Mouse (Mus musculus) heart, postnatal 4 days (tissue): ENCODE measurements around the gene Ajm1. TPM values are rescaled to one million over a fixed set of nuclear protein-coding genes. Genes with fewer than 3 reads are reported as not detected.
A peak's percentile ranks its signal among the peaks of the same experiment; 100 is the strongest.
"Not testable (repeated sequence)": the region's sequence is repeated elsewhere in the genome, so short reads cannot be mapped to it uniquely, and the experiment has no call there.

Source experiments
- DNase-seq: peaks from one replicate; pipeline ENCODE4 v3.0.0; 2021
- total RNA-seq, 2 experiments: library from RNA; stranded (reverse); gene quantifications; 2 replicates each; pipeline ENCODE4 v1.2.3; 2021

Gene Ajm1
- total RNA-seq, 2 experiments from 2014 or later, result 0.14 to 0.41 TPM

- DNase-seq, result no peak
Measured at GRCm38 (mm10) chr2:25565741-25566140, 15.8 kb downstream of the Ajm1 start.

- DNase-seq, result no peak
Measured at GRCm38 (mm10) chr2:25561946-25562345, 19.6 kb downstream of the Ajm1 start.

- no peak for DNase-seq
Measured at GRCm38 (mm10) chr2:25560551-25560950, 21.0 kb downstream of the Ajm1 start.

- no peak for DNase-seq
Measured at GRCm38 (mm10) chr2:25558774-25559173, 22.8 kb downstream of the Ajm1 start.

- no peak for DNase-seq
Measured at GRCm38 (mm10) chr2:25557964-25558360, 23.6 kb downstream of the Ajm1 start.

- peak; percentile 97 for DNase-seq
Measured at GRCm38 (mm10) chr2:25557221-25557963, 24.2 kb downstream of the Ajm1 start, which contains the start of gene Edf1. TSS of gene Edf1 (plus strand) at chr2:25557847.

GRCm38 (mm10) chr2:25556296-25556695, 25.3 kb downstream of the Ajm1 start:
- DNase-seq, result no peak

- not testable (repeated sequence) for DNase-seq
Measured at GRCm38 (mm10) chr2:25555479-25555878, 26.1 kb downstream of the Ajm1 start.

GRCm38 (mm10) chr2:25553171-25553786, 28.3 kb downstream of the Ajm1 start:
- DNase-seq, result not testable (repeated sequence)

GRCm38 (mm10) chr2:25551186-25551585, 30.4 kb downstream of the Ajm1 start:
- DNase-seq, result peak; percentile 68

- no peak for DNase-seq
Measured at GRCm38 (mm10) chr2:25549021-25549991, 32.3 kb downstream of the Ajm1 start.

- peak; percentile 99 for DNase-seq
Measured at GRCm38 (mm10) chr2:25546811-25547491, 34.6 kb downstream of the Ajm1 start, which contains the start of gene Traf2. TSS of gene Traf2 (minus strand) at chr2:25546940.

- DNase-seq, result peak; percentile 86
Measured at GRCm38 (mm10) chr2:25545996-25546810, 35.4 kb downstream of the Ajm1 start.

- DNase-seq, result no peak
Measured at GRCm38 (mm10) chr2:25541644-25542367, 39.8 kb downstream of the Ajm1 start.

- no peak for DNase-seq
Measured at GRCm38 (mm10) chr2:25540541-25540948, 41.0 kb downstream of the Ajm1 start.

- no peak for DNase-seq
Measured at GRCm38 (mm10) chr2:25536531-25536930, 45.0 kb downstream of the Ajm1 start.

- DNase-seq, result no peak
Measured at GRCm38 (mm10) chr2:25534866-25535182, 46.7 kb downstream of the Ajm1 start.

- peak; percentile 85 for DNase-seq
Measured at GRCm38 (mm10) chr2:25534178-25534865, 47.2 kb downstream of the Ajm1 start.

- no peak for DNase-seq
Measured at GRCm38 (mm10) chr2:25533707-25534106, 47.9 kb downstream of the Ajm1 start.
